Mouse (Mus musculus): ENCODE measurements around the gene Fgfr2. TPM values are rescaled to one million over a fixed set of nuclear protein-coding genes. Genes with fewer than 3 reads are reported as not detected.
A peak's percentile ranks its signal among the peaks of the same experiment; 100 is the strongest.

Gene Fgfr2
- polyA plus RNA-seq, 1 experiment from 2014 or later = 86.9 TPM

- Histone ChIP-seq H3K9ac (ENCODE audit: low read length) (no peak overlapping the region), H3K9me3 (ENCODE audit: control insufficient read depth, low read length) (no peaks in the 10 kb centered on the region), H3K4me3 (ENCODE audit: low read depth, low read length) (no peak overlapping the region), H3K27me3 (ENCODE audit: control insufficient read depth, insufficient read depth, low read length) (no peaks in the 10 kb centered on the region), H3K4me2 (ENCODE audit: low read depth) (no peak overlapping the region), H3K36me3 (ENCODE audit: control insufficient read depth, insufficient read depth, low read length) (no peaks in the 10 kb centered on the region), H3K27ac (ENCODE audit: low read depth, low read length) (no peak overlapping the region), H3K4me1 (ENCODE audit: control insufficient read depth, insufficient read depth, low read length) (no peaks in the 10 kb centered on the region)
- no peak for DNase-seq (ENCODE audit: low spot score)
- ATAC-seq (ENCODE audit: insufficient read depth, low FRiP score, low TSS enrichment) = no peak
- WGBS = 94% methylated on average over 13 of the region's 13 CpGs
Measured at GRCm38 (mm10) chr7:130382126-130382525, 2741.0 kb downstream of the Fgfr2 start.

DNA sequence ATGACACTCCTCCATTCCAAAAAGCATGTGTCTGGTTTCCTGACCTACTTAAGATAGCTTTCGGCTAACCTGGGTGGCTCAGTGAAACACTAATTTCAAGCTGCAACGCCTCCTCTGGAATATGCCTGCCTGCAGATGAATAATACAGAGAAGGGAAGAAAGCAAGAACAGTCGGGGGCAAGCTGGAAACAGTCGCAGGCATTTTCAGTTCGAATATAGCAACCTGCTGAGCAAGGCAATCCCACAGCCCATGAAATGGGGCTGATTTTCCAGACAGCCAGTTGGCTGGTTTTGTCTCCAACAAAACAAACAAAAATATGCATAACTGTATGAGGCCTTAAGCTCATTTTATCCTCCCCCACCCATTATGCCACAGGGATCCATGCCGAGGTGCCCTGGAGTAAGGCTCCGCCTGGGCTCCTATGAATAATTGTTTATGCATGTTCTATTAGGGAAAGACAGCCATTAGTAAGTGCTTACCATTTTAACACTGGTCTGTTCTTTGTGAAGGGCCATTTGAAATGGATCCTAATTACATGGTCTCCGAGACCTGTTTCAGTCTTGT is 2741.7 kb downstream of the Fgfr2 start:
- Histone ChIP-seq H3K4me2 (ENCODE audit: low read depth) (no peak overlapping the region), H3K36me3 (ENCODE audit: control insufficient read depth, insufficient read depth, low read length) (no peaks in the 10 kb centered on the region), H3K4me3 (ENCODE audit: low read depth, low read length) (no peak overlapping the region), H3K27me3 (ENCODE audit: control insufficient read depth, insufficient read depth, low read length) (no peaks in the 10 kb centered on the region), H3K9me3 (ENCODE audit: control insufficient read depth, low read length) (no peaks in the 10 kb centered on the region), H3K27ac (ENCODE audit: low read depth, low read length) (no peak overlapping the region), H3K9ac (ENCODE audit: low read length) (no peak overlapping the region), H3K4me1 (ENCODE audit: control insufficient read depth, insufficient read depth, low read length) (no peaks in the 10 kb centered on the region)
- no peak for DNase-seq (ENCODE audit: low spot score)
- WGBS = 63% methylated on average over 8 of the region's 8 CpGs
- peak; percentile 35; the same call in 1 of the 2 replicates for ATAC-seq (ENCODE audit: insufficient read depth, low FRiP score, low TSS enrichment)

- H3K27ac ChIP-seq (ENCODE audit: low read depth, low read length) = no peak overlapping the region
- no peak overlapping the region for H3K4me3 ChIP-seq (ENCODE audit: low read depth, low read length)
- no peak overlapping the region for H3K9ac ChIP-seq (ENCODE audit: low read length)
- no peaks in the 10 kb centered on the region for H3K4me1 ChIP-seq (ENCODE audit: control insufficient read depth, insufficient read depth, low read length)
- no peaks in the 10 kb centered on the region for H3K36me3 ChIP-seq (ENCODE audit: control insufficient read depth, insufficient read depth, low read length)
- 83% methylated on average over 8 of the region's 8 CpGs for WGBS
- H3K27me3 ChIP-seq (ENCODE audit: control insufficient read depth, insufficient read depth, low read length) = no peaks in the 10 kb centered on the region
- H3K4me2 ChIP-seq (ENCODE audit: low read depth) = no peak overlapping the region
- no peaks in the 10 kb centered on the region for H3K9me3 ChIP-seq (ENCODE audit: control insufficient read depth, low read length)
- ATAC-seq (ENCODE audit: insufficient read depth, low FRiP score, low TSS enrichment) = no peak
- no peak for DNase-seq (ENCODE audit: low spot score)
Measured at GRCm38 (mm10) chr7:130380769-130381355, 2742.3 kb downstream of the Fgfr2 start.

DNA sequence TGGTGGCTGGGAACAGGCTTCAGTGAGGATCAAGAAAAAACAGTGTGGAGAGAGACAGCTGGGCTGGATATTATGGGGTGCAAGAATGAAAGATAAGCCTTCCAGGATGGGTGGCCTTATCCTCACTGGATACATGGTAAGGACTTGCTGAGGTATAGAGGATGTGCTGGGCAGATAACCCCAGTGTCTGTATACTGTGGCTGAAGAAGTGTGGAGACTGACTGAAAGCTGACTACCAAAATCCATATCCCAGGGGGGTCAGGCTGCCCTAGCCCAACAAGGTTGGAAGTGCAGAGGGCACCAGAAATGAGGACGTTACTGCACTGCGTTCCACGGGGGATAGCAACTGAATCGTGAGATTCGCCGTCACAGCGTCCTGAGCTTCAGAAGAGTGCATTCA is 2742.8 kb downstream of the Fgfr2 start:
- Histone ChIP-seq H3K4me1 (ENCODE audit: control insufficient read depth, insufficient read depth, low read length) (no peaks in the 10 kb centered on the region), H3K9me3 (ENCODE audit: control insufficient read depth, low read length) (no peaks in the 10 kb centered on the region), H3K4me3 (ENCODE audit: low read depth, low read length) (no peak overlapping the region), H3K36me3 (ENCODE audit: control insufficient read depth, insufficient read depth, low read length) (no peaks in the 10 kb centered on the region), H3K4me2 (ENCODE audit: low read depth) (no peak overlapping the region), H3K9ac (ENCODE audit: low read length) (no peak overlapping the region), H3K27me3 (ENCODE audit: control insufficient read depth, insufficient read depth, low read length) (no peaks in the 10 kb centered on the region), H3K27ac (ENCODE audit: low read depth, low read length) (no peak overlapping the region)
- 91% methylated on average over 7 of the region's 7 CpGs for WGBS
- ATAC-seq (ENCODE audit: insufficient read depth, low FRiP score, low TSS enrichment) (no peak), DNase-seq (ENCODE audit: low spot score) (no peak)

- DNase-seq (ENCODE audit: low spot score) = no peak
- H3K9ac ChIP-seq (ENCODE audit: low read length) = no peak overlapping the region
- H3K9me3 ChIP-seq (ENCODE audit: control insufficient read depth, low read length) = no peaks in the 10 kb centered on the region
- H3K4me1 ChIP-seq (ENCODE audit: control insufficient read depth, insufficient read depth, low read length) = no peaks in the 10 kb centered on the region
- no peak overlapping the region for H3K4me3 ChIP-seq (ENCODE audit: low read depth, low read length)
- no peak overlapping the region for H3K27ac ChIP-seq (ENCODE audit: low read depth, low read length)
- no peak for ATAC-seq (ENCODE audit: insufficient read depth, low FRiP score, low TSS enrichment)
- no peaks in the 10 kb centered on the region for H3K36me3 ChIP-seq (ENCODE audit: control insufficient read depth, insufficient read depth, low read length)
- no peak overlapping the region for H3K4me2 ChIP-seq (ENCODE audit: low read depth)
- no peaks in the 10 kb centered on the region for H3K27me3 ChIP-seq (ENCODE audit: control insufficient read depth, insufficient read depth, low read length)
- WGBS = 92% methylated on average over 5 of the region's 5 CpGs
Measured at GRCm38 (mm10) chr7:130379886-130380285, 2743.3 kb downstream of the Fgfr2 start.

- ATAC-seq (ENCODE audit: insufficient read depth, low FRiP score, low TSS enrichment) (no peak), DNase-seq (ENCODE audit: low spot score) (no peak)
- WGBS = 90% methylated on average over 3 of the region's 3 CpGs
- no peak overlapping the region for H3K27ac ChIP-seq (ENCODE audit: low read depth, low read length)
- H3K9me3 ChIP-seq (ENCODE audit: control insufficient read depth, low read length) = no peaks in the 10 kb centered on the region
- H3K9ac ChIP-seq (ENCODE audit: low read length) = no peak overlapping the region
- no peaks in the 10 kb centered on the region for H3K36me3 ChIP-seq (ENCODE audit: control insufficient read depth, insufficient read depth, low read length)
- no peak overlapping the region for H3K4me2 ChIP-seq (ENCODE audit: low read depth)
- H3K27me3 ChIP-seq (ENCODE audit: control insufficient read depth, insufficient read depth, low read length) = no peaks in the 10 kb centered on the region
- H3K4me1 ChIP-seq (ENCODE audit: control insufficient read depth, insufficient read depth, low read length) = no peaks in the 10 kb centered on the region
- no peak overlapping the region for H3K4me3 ChIP-seq (ENCODE audit: low read depth, low read length)
Measured at GRCm38 (mm10) chr7:130378308-130378707, 2744.8 kb downstream of the Fgfr2 start.

- no peak overlapping the region for H3K4me3 ChIP-seq (ENCODE audit: low read depth, low read length)
- H3K36me3 ChIP-seq (ENCODE audit: control insufficient read depth, insufficient read depth, low read length) = no peaks in the 10 kb centered on the region
- no peak for ATAC-seq (ENCODE audit: insufficient read depth, low FRiP score, low TSS enrichment)
- no peak overlapping the region for H3K9ac ChIP-seq (ENCODE audit: low read length)
- H3K27me3 ChIP-seq (ENCODE audit: control insufficient read depth, insufficient read depth, low read length) = no peaks in the 10 kb centered on the region
- no peak overlapping the region for H3K27ac ChIP-seq (ENCODE audit: low read depth, low read length)
- H3K4me2 ChIP-seq (ENCODE audit: low read depth) = no peak overlapping the region
- no peak for DNase-seq (ENCODE audit: low spot score)
- peaks cover 3% of the 10 kb centered on the region; the same call in 1 of the 2 replicates for H3K4me1 ChIP-seq (ENCODE audit: control insufficient read depth, insufficient read depth, low read length)
- no peaks in the 10 kb centered on the region for H3K9me3 ChIP-seq (ENCODE audit: control insufficient read depth, low read length)
- 82% methylated on average over 9 of the region's 9 CpGs for WGBS
Measured at GRCm38 (mm10) chr7:130374311-130374710, 2748.8 kb downstream of the Fgfr2 start.

DNA sequence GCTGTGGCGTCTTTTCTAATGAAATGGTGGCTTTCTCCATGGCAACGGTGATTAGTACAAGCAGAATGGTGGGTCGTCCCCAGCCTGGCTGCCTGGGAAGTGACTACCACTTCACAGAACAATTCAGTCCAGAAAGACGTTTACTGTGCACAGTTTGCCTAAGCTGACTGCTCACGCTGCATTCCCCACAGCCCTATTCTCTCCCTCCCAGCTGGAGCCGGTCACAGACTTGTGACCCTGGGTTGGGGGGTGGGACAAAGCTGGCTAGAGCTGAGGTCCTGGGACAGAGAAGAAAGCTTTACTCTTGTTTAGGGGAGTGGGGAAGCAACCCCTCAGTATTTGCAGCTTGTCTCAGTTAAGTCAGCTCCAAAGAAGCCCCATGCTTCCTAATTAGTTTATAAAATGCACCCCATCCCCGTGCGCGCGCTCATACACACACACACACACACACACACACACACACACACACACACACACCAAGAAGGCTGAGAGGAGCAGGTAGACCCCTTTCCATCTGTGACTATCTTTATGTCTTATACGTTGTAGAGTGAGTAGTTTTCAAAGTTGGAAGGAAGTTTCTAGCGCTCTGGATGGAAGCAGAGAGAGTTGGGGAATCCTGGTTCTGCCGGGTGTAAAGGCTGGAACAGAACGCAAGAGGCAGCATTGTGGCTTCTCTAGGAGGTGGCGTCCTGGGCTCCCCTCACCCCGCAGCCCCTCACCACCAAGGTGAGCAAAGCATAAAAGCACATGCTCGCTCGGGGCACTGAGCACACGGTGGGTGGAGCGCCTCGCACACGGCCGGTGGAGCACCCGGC is 2754.1 kb downstream of the Fgfr2 start:
- WGBS = 35% methylated on average over 24 of the region's 24 CpGs
- Histone ChIP-seq H3K4me1 (ENCODE audit: control insufficient read depth, insufficient read depth, low read length) (peaks cover 14% of the 10 kb centered on the region), H3K4me3 (ENCODE audit: low read depth, low read length) (no peak overlapping the region), H3K9ac (ENCODE audit: low read length) (no peak overlapping the region), H3K27me3 (ENCODE audit: control insufficient read depth, insufficient read depth, low read length) (no peaks in the 10 kb centered on the region), H3K36me3 (ENCODE audit: control insufficient read depth, insufficient read depth, low read length) (no peaks in the 10 kb centered on the region), H3K9me3 (ENCODE audit: control insufficient read depth, low read length) (no peaks in the 10 kb centered on the region), H3K27ac (ENCODE audit: low read depth, low read length) (peak overlapping the region; percentile 80), H3K4me2 (ENCODE audit: low read depth) (peak overlapping the region; percentile 23; the same call in 1 of the 2 replicates)
- ATAC-seq (ENCODE audit: insufficient read depth, low FRiP score, low TSS enrichment) (peak; percentile 74), DNase-seq (ENCODE audit: low spot score) (peak; percentile 74)
